Mouse (Mus musculus) cerebral cortex, adult 2 months (tissue): ENCODE measurements around the gene Gm10330.

Experiments used
- WGBS: fragments of 180-500 bp; shearing (Covaris S2); methylation state at CpG from one replicate; pipeline ENCODE4 v1.1.7; 2018; 5-methylcytosine and 5-hydroxymethylcytosine counted together

Gm10330 gene

DNA sequence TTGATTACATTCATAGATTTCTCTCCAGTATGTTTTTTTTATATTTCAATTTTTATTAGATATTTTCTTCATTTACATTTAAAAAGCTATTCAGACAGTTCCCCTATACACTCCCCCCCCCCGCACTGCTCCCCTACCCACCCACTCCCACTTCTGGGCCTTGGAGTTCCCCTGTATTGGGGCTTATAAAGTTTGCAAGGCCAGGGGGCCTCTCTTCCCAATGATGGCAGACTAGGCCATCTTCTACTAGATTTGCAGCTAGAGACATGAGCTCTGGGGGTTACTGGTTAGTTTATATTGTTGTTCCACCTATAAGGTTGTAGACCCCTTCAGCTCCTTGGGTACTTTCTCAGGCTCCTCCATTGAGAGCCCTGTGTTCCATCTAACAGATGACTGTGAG lies at the start of gene Gm10330:
Gene Gm10330, minus strand, starts transcription at position 101 of the 400 bp plus-strand sequence.
- 100% methylated on average over 1 of the region's 1 CpGs for WGBS

DNA sequence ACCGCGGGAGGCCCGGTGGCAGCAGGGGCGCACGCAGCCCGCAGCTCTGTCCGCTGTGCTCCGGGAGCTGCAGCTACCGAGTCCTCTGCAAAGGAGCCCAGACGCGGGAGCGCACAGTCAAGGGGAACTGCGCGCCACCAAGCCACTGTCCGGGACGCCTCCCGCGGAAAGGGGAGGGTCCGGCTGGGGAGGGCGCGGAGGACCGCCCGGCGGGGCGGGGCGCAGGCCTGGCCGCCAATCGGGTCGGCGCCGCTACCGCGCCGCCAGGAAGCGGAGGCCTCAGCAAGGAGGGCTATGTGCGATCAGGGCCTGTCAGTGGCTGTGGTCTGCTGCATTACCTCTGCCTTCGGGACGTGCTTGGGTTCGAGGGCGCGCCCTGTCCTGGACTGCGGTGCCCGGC lies 20.7 kb upstream of the Gm10330 start:
- WGBS: 26% methylated on average over 42 of the region's 43 CpGs

DNA sequence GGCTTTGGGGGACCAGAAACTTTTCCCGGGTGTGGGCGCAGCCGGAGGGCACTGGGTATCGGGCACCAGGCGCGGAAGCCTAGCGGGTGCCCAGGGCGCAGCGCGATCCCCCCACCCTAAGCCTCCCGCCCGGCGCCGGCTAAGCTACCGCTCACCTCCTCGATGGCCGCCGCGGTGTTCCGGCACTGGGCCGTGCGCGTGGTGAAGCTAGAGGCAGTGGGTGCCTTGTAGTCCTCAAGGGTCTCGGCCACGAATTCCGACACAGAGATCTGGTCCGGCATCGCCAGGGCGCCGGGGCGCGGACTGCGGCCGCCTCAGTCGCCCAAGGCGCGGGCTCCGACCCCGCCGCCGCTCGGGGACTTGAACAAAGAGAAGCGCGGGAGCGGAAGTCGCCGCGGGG lies 20.3 kb upstream of the Gm10330 start:
- 34% methylated on average over 36 of the region's 48 CpGs for WGBS
